Mouse (Mus musculus) adrenal gland, postnatal 4 days (tissue): ENCODE measurements around the gene Dhx58. TPM values are rescaled to one million over a fixed set of nuclear protein-coding genes. Genes with fewer than 3 reads are reported as not detected.

Source experiments
- DNase-seq, 2 experiments: peaks; one replicate each; pipeline ENCODE4 v3.0.0; 2021 to 2022; ENCODE audit warnings: low spot score in 2 of 2, mixed read lengths in 2 of 2
- total RNA-seq, 2 experiments: library from RNA; stranded (reverse); gene quantifications; 2 replicates each; pipeline ENCODE4 v1.2.3; 2021

The Dhx58 gene
- total RNA-seq, 2 experiments from 2014 or later = 12.6 to 14.2 TPM

DNA sequence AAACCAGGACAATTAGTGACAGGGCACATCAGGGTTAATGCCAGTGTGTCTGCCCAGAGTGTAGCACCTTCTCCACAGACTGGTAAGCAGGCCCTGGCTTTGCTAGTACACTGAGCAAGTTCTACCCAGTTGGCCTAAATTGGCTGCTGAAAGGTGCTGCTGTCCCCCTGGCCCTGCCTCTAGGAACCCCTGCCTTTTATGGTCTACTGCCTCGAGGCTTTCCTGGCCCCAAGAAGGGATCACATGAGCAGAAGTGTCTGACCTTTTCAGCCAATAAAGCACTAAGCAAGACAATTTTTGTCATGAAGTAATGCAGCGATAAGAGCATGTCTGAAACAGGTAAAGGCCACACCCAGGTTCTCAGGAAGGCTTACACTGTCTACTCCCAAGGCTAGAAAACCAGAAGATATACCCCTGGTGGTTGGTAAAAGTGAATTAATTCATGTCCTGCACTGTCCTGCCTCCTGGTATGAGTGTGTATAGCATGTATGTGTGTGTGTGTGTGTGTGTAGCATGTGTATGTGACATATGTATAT lies 18.5 kb upstream of the Dhx58 start:
- no peak for DNase-seq

DNA sequence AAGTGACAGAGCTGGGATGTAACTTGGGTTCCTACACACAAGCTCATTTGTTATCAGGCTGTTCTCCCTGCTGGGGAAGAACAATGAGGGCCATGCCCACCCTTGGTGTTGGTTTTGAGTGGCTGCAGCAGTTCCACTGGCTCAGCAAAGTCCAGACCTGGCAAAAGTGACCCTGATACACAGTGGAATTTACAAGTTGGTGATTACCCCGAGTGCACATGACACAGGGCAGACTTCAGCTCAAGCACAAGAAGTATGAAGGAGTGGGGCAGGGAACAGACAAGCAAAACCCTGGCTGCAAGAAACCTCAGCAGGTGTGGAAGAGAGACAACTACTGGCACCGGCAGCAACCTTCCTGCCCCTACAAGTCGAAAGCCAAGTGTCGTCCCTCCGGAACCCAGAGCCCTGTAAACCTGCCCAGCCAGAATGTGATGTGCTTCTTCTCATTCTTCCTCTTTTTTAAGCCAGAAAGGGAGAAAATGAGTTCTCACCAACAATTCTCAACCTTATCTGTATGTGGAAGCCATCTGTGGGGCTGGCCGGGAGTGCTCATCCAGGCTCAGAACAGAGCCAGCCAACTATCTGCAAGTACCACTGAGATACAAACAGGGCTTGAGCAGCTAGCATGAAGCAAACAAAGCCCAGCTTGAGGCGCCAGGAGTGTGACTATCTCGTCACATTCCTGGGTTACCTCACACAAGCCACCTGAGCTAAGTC lies 17.9 kb upstream of the Dhx58 start:
- DNase-seq = no peak

DNA sequence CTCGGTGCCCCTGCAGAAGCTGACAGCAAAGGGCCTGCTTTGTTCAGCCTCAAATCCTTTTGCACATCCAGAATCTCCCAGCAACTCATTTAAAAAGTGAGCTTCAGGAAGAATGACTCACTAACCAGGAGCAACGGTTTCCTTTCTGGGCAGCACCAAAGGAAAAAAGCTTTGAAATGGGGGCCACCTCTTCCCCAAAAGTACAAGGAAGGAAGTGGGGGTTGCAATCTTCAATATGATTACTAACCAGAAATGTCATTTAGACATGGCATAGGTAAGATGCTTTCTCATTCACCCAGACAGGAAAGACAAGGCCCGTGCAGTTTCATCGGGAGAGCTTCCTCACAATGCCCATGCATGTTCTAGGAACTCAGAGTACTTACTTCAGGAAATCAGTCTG lies 17.2 kb upstream of the Dhx58 start:
- no peak for DNase-seq

DNA sequence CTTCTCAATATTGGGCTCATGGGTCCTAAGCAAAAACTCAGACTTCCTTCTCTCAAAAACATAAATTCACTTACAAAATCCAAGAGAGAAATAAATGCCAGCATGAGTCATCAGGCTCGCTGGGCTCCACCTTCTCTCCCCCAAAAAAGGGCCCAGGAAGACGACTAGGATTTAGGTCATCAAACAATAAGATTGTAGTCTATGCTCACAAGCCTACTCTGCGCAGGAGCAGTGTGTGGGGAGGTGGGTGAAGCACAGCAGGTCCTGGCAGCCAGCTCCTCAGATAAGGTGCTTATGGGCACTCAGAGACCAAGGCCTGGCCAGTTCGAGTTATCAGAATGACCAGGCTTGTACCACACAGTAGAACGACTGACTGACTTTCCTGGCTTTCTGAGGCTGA lies 16.3 kb upstream of the Dhx58 start:
- no peak for DNase-seq

DNA sequence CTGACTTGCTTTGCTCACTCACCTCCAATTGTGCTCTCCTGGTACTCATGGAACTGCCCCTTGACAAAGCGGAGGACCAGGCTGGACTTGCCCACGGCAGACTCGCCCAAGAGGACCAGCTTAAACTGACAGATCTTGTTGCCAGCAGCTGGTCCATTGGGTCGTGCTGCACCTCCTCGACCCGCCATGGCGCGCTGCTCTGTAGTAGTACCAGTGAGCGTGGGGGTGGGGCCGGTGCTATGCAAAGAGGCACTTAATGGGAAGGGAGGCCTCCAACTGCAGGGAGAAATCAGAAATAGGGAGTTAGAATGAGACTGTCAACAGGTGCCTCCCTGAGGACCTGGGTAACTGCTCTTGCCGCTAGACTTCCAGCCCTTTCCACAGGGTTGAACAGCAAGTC lies 15.8 kb upstream of the Dhx58 start:
- DNase-seq = no peak

- DNase-seq = no peak
These were observed 15.2 kb upstream of the Dhx58 start for GRCm38 (mm10) chr11:100719312-100719711.

- DNase-seq = no peak
These were observed 14.8 kb upstream of the Dhx58 start for GRCm38 (mm10) chr11:100718866-100719265.

DNA sequence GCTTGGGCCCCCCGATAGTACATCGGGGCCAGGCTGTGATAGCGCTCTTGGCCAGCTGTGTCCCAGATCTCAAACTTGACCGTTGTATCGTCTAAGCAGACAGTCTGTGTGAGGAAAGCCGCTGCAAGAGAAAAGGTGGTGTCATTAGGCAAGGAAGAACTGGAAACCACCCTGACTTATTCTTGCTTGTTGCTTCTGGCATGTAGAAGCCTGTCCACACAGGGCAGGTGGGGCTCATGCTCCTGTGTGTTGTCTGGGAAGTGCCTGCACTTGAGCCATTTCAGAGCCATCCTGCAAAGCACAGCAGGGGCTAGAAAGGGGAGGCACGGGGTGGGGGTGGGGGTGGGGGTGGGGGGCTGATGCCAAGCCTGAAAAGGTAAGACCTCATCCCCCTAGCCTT lies 14.4 kb upstream of the Dhx58 start:
- no peak for DNase-seq

DNA sequence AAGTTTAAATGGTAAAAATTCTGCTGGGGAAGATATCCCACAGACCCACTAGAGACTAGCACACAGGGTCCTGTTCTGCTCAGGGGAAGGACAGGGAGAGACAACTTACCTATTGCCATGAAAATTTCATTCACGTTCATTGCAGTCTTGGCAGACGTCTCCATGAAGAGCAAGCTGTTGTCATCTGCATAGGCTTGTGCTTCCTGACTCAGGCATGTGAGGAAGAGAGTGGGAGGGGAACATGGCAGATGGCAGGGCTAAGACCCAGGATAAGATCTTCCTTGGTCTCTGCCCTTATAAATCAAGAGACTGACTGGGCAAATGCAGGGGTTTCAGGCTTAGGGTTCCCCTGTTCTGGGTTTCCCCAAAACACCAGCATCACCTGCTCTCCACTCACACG lies 12.6 kb upstream of the Dhx58 start:
- no peak for DNase-seq

DNA sequence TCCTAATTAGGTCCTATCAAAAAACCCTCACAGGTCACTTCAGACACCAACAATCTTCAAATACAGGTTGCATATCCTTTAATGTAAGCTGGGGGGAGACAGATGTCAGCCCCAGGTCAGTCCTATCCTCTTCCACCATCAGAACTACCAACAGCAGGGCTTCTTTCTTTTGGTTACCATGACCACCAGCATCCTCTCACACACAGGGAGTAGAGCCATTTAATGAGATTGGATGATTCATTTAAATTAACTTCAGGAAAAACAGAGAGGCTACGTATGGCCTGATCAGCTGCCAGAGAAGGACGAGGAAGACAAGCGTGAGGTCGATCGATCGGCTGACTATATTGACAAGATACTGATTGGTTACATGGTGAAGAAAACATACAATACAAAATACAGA lies 10.9 kb upstream of the Dhx58 start:
- DNase-seq = no peak

GRCm38 (mm10) chr11:100714534-100714915 lies 10.5 kb upstream of the Dhx58 start:
- peak in 1 of 2 experiments; percentile 62 for DNase-seq

DNA sequence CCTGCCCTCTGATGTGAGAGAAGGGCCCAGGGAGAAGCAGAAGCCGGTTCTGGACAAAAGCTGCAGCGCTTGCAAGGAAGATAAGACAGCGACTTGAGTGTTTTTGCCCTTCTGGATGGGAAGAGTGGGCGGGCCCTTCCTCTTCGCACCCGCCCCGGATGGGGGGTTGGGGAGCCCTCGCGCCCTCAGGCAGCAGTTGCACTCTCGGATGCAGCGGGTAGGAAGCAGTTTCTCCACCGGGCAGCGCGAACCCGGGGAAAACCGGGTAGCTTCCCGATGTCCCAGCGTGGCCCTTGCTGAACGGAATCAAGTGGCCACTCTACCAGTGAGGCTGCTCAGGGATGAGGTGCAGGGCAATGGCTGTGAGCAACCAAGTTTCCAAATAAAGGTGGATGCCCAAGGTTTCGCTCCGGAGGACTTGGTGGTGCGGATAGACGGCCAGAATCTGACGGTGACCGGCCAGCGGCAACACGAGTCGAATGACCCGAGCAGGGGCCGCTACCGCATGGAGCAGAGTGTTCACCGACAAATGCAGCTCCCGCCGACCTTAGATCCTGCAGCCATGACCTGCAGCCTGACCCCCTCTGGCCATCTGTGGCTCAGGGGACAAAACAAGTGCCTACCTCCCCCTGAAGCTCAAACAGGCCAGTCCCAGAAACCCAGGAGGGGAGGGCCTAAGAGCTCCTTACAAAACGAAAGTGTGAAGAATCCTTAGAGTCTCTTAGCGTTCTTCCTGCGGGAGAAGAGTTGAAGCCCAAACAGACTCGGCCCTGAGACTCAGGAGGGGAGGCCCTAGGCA lies 9.9 kb upstream of the Dhx58 start, which contains the start of gene Hspb9:
Gene Hspb9 (plus strand): TSS at position 116 of the 799 bp plus-strand sequence.
- DNase-seq = peak in 1 of 2 experiments; percentile 52

DNA sequence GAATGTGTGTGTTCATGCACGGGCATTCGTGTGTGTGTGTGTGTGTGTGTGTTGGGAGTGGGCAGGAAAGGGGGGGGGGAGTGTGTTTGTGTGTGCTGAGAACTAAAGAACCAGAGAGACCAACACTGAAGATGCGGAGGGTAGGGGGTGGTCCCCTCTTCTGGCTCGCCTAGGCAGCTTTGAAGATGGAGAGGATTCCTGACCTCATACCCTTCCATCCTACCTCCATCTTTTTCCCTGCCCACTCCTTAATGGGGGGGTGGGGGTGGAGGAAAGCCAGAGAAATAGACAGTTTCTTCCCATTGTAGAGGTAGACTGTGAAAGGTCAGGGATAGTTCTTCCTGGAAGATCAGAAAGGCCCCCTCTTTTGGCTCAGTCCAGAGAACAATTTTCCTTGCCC lies 9.1 kb upstream of the Dhx58 start:
- no peak for DNase-seq

DNA sequence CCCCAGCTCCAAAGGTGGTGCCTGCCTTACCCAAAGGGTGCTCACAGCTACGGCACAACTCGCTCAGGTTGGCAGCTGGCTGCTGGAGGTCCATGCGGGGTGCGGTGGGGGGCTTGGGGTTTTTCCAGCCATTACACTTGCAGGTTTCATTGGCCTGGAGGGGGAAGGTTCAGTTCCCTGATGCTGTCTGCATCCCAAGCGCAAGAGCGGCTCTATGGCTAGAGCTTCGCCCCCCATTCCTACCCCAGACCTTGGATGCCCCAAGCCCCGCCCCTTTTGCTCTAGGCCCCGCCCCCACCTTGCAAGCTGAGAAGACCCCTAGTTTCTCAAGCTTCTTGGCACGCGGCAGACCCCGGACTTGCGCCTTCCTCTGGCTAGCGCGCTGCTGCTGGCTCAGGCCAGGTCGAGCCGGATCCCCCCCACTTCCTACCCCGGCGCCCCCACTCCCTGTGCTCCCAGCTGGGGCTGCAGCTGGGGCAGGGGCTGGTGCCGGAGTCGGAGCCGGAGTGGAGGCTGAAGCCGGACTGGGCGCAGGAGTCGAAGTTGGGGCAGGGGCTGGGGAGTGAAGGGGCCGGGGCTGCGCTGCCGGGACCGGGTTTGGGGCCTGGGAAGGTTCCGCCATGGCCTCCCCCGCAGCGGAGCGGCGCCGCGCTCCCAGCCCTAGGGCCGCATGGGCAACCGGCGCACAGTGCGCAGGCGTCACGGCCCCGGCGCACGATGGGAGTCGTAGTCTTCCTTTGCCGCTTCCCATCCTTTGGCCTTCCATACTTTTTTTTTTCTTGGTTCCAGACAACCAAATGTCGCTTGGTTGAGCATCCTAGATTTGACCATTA lies 7.9 kb upstream of the Dhx58 start, which contains the start of gene Kat2a:
Gene Kat2a (minus strand): TSS at position 683 of the 833 bp plus-strand sequence.
- DNase-seq = peak; percentile 61 to 67

DNA sequence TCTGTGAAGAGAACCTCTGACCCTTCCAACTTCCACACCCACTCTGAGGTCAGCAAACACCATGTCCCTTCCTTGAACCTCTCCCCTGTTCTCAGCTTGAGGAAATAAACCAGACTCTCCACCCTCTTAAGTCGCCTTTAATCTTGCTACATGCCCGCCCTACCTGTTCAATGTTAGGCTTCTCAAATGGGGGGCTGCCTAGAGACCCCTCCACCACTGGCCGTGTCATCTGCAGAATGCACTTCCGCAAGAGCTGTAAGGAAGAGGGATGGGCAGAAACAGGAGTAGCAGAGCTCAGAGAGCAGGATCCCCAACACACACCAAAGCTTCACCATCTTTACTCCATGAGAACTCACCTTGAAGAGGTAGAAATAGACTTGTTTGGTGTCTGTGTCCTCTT lies 6.9 kb upstream of the Dhx58 start:
- no peak for DNase-seq

- DNase-seq = no peak
These were observed 6.5 kb upstream of the Dhx58 start for GRCm38 (mm10) chr11:100710528-100710927.

GRCm38 (mm10) chr11:100709201-100709810 lies 5.2 kb upstream of the Dhx58 start:
- DNase-seq = no peak

GRCm38 (mm10) chr11:100705095-100705747 lies 1.1 kb upstream of the Dhx58 start:
- DNase-seq = no peak

- DNase-seq = no peak
These were observed 705 bp downstream of the Dhx58 start for GRCm38 (mm10) chr11:100703366-100703765.

DNA sequence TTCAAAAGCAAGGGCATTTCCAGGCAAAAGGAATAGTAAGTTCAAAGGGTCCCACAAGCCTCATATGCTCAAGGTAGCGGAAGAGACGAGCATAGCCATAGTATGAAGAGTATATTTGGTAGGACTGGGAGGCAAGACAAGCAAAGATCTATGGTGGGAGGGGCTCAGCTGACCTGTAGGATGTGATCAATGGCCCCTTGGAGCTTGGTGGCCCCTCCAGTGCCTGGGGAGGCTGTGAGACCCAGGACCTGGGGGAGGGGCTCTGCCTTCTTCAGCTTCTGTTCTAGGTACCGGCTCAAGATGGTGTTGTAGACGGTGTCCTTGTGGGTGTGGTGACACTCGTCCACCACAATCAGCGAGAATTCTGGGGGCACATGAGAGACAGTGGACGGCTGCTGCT lies 1.2 kb downstream of the Dhx58 start:
- no peak for DNase-seq
